Mouse (Mus musculus) skeletal muscle tissue, adult 2 months (tissue): Measurements from ENCODE around the gene Cpeb2.

Source experiments
- DNase-seq: peaks from one replicate; pipeline ENCODE4 v3.0.0-alpha.2; 2012; ENCODE audit warnings: low read depth, low spot score

The Cpeb2 gene

DNA sequence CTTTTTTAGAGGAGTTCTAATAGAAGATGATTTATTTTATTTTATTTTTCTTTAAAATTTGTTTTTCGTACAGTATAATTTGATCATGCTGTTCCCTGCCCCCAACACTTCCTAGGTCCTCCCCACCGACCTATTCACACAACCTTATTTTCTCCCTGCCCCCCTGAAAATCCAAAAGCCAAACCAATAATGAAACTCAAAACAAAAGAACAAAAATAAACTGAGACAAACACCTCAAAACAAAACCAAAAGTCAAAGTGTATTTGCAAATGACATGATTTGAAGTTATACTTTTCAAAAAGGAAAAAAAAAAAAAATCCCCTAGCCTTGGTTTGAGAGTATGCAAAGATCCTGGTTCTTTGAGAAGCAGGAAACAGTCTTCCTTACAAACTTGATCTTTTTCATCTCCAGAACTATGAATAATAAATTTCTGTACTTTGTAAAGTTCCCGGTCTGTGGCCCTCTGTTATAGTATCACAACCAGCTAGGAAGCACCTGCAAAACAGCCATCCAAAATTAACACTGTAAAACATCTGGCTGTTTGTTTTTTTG lies 91.4 kb downstream of the Cpeb2 start:
- DNase-seq: no peak

DNA sequence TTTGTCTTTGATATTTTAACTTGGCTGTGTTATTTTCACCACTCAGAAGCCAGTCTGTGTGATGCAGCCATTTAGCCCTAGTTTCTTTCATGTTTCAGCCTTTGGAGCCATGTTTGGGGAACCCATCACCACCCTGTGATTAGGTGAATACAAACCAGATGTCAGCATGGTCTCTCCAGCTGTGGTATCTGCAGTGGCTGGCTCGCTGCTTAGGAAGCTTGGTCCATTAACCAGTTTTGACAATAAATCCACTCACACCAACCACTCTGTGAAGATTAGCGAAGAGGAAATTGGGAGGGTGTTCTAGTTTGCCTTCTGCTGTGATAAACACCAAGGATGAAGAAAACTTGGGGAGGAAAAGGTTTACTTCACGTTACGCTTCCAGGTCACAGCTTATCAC lies 92.6 kb downstream of the Cpeb2 start:
- DNase-seq: no peak

DNA sequence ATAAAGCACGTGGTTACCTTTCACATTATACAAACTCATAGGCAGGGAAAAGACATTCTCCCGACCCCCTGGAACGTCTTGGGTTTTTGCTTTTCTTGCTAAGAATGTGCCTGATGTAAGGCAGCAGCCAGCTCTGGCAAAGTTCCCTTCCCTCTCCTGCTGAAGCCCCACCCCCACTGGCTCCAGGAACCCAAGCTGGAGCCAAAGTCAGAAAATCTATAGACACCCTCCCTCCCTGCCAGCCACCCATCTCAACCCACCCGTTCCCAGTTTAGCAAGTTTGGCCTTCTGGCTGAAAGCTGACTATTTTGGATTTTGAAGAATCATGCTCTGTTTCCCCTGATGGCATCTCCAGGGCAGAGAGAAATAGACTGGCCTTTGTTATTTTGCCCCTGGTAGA lies 95.6 kb downstream of the Cpeb2 start:
- DNase-seq: no peak

DNA sequence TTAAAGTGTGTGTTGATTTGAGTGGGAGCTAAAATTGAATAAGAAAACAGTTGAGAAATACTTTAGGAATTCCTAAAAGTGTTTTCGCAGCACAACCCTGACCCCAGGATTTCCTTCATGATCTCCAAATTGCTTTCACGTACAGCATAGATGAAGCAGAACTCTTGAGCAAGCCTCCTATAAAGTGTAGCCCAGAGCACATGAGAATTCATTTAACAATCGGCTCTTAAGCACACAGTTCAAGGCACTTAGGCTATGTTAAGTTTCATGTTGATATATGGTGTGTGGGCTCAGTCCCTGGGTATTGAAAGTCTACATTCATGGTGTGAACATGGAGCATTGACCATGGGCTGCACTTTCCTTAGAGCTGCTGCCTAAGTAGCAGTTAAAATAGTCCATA lies 97.3 kb downstream of the Cpeb2 start:
- DNase-seq: no peak

DNA sequence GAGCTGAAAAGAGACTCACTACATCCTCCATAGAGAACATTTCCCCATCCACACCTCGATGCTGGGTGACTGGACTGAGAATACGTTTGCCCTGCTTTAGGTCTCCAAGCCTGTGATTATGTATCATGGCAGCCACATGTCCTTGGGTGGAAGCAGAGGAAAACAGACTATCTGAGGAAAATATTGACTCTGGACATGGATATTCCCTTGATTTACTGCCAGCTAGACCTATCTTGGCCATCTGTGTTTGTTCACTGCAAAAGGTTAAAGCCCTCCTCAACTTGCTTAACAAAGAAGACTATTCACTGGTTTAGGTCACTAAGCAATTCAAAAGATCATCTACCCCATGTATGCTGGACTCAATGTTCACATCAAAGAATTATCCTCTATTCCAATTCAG lies 101.5 kb downstream of the Cpeb2 start:
- DNase-seq: no peak

DNA sequence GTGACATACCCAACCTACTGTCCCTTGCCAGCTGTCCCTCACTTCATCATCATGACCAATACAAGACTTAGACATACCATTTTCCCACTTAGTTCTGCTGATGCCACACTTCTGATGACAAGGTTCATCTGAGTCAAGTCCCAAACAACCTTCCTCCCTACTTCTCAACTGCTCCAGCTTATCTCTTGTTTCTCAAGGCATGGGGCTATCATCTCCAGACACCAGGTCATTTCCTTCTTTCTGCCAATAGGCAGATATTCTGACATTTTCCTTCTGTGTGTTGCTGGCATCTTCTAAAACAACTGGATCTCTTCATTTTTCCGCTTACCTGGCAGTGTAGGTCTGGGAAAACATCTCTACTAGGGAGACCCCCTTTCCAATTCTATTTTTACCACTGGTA lies 104.2 kb downstream of the Cpeb2 start:
- DNase-seq: no peak

DNA sequence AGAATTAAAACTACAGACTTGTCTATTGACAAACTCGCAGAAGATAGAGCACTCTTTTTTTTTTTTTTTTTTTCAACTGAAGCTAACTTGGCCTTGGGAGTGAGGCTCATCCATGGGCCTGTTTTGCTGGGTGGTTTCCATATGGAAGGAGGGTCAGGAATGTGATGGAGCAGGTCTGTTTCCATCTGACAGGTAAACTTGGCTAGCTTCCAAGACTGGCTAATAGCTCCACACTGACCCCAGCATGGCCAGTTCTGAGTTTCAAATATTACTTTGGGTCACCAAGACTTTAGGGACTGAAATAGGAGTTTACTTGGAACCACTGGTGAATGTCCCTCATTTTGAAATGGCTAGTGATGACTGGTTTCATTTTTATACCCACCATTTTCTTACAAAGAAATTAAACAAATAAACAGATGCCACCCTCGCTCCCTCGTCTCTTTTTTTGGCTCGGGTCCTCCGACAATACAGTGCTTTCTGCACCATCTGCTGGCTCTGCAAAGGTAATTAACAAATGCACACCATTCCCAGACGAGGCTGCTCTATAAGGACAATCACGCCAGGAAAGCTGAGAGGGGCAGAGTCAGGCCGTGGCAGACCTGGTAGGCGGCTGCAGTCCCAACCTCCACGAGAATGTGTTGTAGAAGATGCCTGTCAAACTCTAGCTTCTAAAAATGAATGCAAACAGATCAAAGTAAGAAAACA lies 106.0 kb downstream of the Cpeb2 start:
- DNase-seq: no peak
